Mouse (Mus musculus): ENCODE measurements at regions not wholly inside any gene's neighbourhood (a gene's known extent, or its start where the extent isn't known, plus 50 kb on each side); places are given as distances from the start of the nearest gene placed in this dataset.

GRCm38 (mm10) chr1:77943101-77943500 is 253.8 kb downstream of the Pax3 start:
- in situ Hi-C loops (cut with MboI, MseI): no loop called here

DNA sequence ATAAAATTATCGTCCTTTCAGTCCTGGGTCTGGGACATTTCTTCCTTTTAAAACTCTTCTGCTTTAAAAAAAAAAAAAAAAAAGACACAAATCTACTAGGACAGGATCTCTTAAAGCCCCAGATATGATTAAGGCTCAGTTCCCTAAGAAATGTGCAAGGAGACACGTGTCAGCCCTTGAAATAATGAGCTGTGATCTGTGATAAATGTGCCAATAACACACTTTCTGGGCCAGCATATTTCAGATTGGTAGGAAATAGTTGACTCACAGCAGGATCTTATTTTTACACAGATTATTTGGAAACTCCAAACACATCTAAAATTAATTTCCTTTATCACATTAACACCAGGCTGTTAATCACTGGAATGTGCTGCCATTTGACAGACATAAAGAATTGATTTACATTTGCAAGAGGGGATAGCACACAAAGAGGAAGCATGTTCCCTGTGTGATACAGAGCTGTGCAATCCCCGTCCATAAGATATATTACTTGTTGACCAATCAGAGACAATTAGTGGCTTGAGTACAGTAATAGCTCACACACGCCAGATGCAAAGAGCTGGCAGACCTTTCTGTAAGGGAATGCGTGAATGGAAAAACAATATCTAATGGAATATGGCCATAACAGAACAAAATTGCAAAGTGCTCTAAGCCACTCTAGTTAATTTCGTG is 263.7 kb downstream of the Pax3 start:
- in situ Hi-C loops (cut with MboI, MseI): no loop called here

DNA sequence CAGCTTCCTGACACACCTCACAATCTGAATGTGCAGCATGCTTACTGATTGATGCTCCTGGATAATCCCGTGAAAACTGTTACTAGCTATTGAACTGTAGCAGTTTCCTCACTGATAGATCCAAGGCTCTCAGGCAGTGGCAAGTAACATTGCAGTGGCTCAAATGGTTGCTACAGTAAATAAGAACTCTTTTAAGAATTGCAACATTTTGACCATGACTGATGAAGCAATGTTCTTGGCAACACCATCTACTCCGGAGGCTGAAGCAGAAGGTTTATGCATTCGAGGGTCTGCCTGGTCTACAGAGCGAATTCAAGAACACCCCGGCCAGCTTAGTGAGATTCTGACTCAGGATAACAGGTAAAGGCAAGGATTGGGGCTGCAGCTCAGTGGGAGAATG is 264.7 kb downstream of the Pax3 start:
- in situ Hi-C loops (cut with MboI, MseI): no loop called here

- in situ Hi-C loops (cut with MboI, MseI): no loop called here
Measured at GRCm38 (mm10) chr1:77930661-77931060, 266.3 kb downstream of the Pax3 start.

- in situ Hi-C loops (cut with MboI, MseI): no loop called here
Measured at GRCm38 (mm10) chr1:77929552-77929951, 267.4 kb downstream of the Pax3 start.

GRCm38 (mm10) chr1:77926146-77926545 is 270.8 kb downstream of the Pax3 start:
- in situ Hi-C loops (cut with MboI, MseI): no loop called here

GRCm38 (mm10) chr1:77896226-77896625 is 300.7 kb downstream of the Pax3 start:
- in situ Hi-C loops (cut with MboI, MseI): no loop called here

DNA sequence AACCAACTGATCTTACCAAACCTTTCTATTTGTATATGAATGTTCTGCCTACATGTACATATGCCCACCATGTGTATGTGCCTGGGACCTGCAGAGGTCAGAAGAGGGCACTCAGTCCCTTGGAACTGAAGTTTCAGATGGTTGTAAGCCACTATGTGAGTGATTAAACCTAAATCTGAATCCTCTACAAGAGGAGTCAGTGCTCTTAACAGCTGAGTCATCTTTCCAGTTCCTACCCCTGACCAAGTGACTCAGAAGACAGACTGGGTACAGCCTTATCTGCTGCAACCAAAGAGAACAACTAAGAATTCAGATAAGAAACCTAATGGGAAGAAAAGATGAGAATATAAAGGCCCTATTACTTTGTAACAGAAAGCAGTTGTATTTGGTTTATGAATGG is 317.9 kb downstream of the Pax3 start:
- in situ Hi-C loops (cut with MboI, MseI): no loop called here

- in situ Hi-C loops (cut with MboI, MseI): no loop called here
Measured at GRCm38 (mm10) chr1:77870125-77870524, 326.8 kb downstream of the Pax3 start.

GRCm38 (mm10) chr1:77869174-77869573 is 327.8 kb downstream of the Pax3 start:
- in situ Hi-C loops (cut with MboI, MseI): no loop called here

- in situ Hi-C loops (cut with MboI, MseI): no loop called here
Measured at GRCm38 (mm10) chr1:77859931-77860330, 337.0 kb downstream of the Pax3 start.

DNA sequence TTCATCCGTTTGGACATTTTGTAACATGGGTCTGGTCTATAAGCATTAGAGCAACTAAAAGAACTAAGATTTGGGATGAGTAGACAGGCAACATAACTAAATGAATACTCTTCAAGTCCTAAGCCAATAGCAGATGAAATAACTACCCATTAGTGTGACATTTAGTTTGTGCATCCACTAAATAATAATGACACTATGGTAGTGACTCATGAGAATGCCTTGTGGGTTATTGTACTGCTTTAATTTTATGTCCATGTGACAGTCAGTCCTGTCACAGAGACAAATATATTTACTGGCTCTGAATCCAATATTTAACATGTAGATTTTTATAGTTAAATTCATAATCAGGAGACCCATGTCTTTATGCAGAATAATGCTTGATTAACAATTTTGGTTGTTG is 339.5 kb upstream of the Epha4 start:
- in situ Hi-C loops (cut with MboI, MseI): no loop called here

DNA sequence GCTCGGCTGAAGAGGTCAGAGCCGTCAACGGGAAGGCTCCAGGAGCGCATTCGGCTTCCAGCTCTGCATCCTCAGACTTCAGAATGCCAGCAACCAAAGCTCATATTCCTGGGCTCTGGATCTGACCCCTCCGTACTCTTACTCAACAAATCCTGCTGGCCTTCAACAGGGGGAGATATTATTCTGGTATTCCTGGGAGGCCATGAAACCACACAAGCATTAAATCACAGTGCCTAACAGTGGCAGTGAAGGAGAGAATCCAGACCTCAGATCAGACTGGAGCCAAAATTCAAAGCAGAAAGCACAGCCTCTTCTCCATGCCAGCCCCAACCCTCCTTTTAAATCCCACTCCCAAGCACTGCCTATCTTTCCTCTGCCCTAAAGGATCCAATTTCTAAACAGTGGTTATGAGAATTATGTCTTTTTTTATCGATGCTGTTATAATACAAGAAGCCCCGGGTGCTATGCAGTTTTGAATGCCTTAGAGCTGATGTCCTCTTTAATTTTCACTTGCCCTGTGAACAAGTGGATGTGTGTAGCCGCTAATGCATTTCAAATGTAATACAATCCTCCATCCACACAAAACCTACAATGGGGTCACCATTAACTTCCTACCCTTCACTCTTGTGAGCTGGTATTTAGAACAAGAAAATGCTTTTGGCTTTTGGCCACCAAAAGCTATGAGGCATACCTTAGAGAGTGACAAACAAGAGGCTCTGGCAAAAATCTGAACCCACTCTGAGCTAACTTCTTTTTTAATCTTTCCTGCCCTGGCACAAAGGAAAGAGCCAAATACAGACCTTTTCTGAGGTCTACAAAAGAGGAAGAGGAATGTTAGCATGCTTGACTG is 333.1 kb upstream of the Epha4 start:
- in situ Hi-C loops (cut with MboI, MseI): no loop called here

DNA sequence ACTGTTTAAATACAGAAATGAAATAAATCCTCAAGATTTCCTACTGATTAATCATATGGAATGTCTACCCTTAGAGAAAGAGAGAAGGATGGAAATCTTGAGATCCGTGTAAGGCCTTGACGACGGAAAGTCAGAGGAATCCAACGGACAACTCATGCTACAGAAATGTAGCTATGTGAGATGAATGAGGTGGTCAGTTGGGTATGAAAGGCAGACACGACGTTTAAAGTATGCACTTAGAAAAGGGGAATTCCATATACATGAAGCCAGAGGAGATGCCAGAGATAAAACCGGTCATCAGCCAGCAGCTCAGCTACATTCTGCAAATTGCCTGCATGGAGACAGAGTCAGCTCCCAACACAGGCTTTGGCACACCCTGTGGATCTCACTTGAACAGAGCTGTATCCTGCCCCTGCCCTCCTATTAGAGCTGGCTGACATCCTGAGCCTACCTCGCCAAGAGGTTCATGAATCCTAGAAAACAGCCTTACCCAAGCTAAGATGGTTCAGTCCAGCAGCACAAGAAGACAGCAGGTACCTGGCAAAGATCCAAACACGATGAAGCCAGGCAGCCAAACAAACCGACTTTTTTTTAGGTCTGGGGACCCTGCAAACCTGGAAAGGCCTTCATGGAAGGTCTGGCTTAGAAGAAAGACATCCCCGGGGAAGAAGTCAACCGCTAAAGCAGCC is 331.3 kb upstream of the Epha4 start:
- in situ Hi-C loops (cut with MboI, MseI): no loop called here

- in situ Hi-C loops (cut with MboI, MseI): no loop called here
Measured at GRCm38 (mm10) chr1:77840672-77841071, 325.8 kb upstream of the Epha4 start.

DNA sequence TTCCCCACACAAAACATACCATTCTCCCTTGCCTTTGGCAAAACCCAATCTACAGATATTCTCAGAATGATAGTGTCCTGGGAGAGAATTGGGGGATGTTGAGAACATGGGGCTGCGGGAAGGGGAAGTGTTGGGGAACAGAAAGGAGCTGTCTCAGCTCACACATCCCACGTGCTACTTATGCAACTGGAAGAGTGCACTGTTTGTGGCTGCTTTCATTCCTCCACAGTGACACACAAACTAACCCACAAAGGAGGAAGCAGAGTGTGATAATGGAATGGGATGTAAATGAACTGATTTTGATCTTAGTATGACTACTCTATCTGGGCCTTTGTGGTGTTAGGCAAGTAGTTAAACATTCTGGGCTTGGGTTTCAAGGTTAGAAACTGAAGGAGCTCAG is 317.3 kb upstream of the Epha4 start:
- in situ Hi-C loops (cut with MboI, MseI): no loop called here

DNA sequence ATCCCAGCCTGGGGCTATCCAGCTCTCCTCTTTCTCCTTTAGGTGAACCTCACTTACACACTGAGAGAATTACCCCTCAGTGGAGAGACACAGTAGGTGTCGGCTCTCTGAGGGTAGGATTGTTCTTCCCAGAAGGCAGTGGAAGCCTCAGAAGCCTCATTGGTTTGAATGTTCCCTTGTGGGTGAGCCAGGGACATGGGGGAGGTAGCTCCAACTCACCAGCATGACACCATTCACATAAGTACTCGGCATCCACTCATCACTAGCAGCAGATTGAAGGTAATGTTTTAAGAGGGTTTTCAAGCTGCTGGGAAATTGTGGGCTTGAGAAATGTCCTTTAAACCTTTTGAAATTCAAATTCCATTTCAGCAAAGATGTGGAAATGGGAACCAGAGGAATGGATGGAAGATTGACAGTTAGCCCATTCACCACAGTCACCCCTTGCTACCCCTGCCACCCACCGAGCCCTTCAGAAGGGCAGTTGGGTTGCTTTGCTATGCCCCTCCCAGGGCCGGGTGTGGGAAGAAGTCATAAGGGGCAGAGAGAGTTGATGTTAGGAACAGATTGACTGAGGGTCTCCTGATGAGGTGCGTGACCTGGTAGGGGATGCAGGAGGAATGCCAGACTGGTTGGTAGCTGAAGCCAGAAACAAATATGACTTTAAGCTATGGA is 310.0 kb upstream of the Epha4 start:
- in situ Hi-C loops (cut with MboI, MseI): no loop called here

DNA sequence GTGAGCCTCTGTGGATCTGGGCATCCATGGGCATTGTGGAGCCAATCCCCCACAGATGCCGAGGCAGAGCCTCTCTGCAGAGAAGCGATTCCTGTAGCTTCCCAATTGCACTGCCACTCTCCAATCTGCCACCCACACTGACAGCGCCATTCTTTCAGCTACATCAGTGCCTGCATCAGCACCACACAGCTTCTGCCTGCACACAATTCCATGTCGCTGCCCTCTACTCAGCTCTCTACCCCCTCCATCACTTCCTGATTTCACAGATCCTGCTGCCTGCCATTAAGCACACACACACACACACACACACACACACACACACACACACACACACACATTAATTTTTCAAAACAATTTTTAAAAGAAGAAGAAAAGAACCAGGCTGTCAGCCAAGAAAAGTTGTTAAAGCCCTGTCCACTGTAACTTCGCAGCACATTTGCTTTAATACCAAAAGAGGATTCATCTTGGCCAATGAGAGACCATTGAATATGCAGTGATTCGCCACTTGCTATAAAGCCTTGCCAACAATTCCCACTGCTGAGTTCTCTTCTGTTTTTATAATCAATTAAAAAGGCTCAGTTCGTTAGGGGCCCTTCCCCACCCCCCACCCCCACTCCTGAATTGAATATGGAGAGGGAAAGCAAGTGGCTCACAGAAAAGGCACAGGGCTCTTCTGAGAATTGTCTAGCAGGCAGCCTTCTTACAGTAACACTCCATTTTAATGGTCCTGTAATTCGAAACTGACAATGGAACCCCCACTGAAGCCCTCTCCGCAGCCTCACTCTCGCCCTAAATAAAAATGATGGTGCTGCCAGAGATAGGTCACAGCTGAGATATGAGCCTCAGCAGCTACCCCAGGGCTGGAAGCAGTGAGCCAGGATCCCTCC is 309.2 kb upstream of the Epha4 start:
- in situ Hi-C loops (cut with MboI, MseI): no loop called here

DNA sequence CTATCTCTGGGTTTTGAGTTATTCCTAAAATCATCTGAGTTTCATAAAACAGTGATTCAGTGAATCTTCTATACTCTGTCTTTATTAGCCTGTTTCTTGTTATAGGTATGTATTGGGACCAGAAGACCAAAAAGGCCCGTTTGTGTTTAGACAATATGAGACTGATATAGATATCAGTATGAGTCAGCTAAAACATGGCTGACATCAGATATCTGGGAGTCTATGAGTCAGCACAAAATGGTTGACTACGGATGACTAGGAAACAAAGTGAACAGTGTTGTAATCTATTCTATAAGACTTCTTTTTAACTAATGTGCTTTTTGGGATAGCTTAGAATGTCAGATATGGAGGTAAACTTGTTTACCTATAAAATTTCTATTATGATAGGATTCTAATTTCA is 305.2 kb upstream of the Epha4 start:
- in situ Hi-C loops (cut with MboI, MseI): no loop called here

GRCm38 (mm10) chr1:77815451-77815850 is 300.6 kb upstream of the Epha4 start:
- in situ Hi-C loops (cut with MboI, MseI): no loop called here

DNA sequence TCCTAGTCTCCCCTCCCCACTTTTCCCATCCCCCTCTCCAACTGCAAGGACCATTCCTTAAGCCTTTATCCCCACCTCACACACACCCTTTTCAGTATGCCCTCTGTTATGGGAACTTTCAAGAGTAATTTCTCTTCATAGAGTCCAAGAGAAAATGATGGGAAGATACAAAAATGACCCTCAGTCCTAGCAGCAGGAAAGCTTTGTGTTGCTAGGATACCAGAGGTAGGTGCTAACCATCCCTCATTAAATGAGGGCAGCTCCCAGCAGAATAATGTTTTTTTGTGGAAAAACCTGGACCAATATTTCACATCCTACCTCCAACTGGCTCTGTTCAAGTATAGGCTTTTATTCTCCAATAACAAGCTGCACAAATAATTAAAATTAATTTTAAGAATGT is 296.7 kb upstream of the Epha4 start:
- in situ Hi-C loops (cut with MboI, MseI): no loop called here
